Mouse (Mus musculus) E14TG2a.4 (cell line): ENCODE data around the gene Gm9999.

ENCODE experiments used
- CTCF ChIP-seq: conservative IDR thresholded peaks from 2 replicates; pipeline ENCODE4 v1.5.1; 2014; ENCODE audit warnings: low read length
- NANOG ChIP-seq: IDR thresholded peaks from 2 replicates; pipeline ENCODE4 v1.6.1; 2014; ENCODE audit warnings: borderline replicate concordance, low read length, mixed read lengths
- POU5F1 ChIP-seq: IDR thresholded peaks from 2 replicates; pipeline ENCODE4 v1.6.1; 2014; ENCODE audit warnings: low read length, borderline replicate concordance

DNA sequence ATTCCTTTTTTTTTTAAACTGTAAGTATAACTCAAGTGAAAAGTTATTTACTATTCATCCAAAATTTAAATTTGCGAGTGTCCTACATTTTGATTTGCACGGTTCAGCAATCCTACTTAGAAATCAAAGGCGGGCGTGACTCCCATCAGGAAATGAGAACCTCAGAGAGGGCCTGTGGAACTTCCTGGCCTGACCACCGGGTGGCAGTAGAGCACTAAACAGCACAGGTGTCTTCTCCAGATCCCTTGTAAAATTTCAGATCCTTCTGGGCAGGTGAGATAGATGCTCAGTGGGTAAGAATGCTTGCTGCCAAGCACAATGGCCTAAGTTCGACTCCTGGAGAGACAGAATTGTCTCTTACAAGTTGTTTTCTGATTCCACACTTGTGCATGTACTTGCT, 40.1 kb downstream of the Gm9999 start:
- TF ChIP-seq POU5F1 (no peak), CTCF (peak; percentile 83), NANOG (no peak)
